Mouse (Mus musculus) bone marrow, adult 2 months (tissue): ENCODE results near the gene Rmdn2. TPM values are rescaled to one million over a fixed set of nuclear protein-coding genes. Genes with fewer than 3 reads are reported as not detected.

ENCODE experiments used
- H3K27ac ChIP-seq: fragments of 200-500 bp; 2 replicates; pipeline ENCODE4 v1.5.1; 2012; ENCODE audit warnings: low read depth, mild to moderate bottlenecking, control low read depth, inconsistent platforms, low read length; ENCODE audit not compliant: control insufficient read depth, poor library complexity, insufficient read depth
- H3K4me1 ChIP-seq: fragments of 200-500 bp; 2 replicates; pipeline ENCODE4 v1.6.1; 2011; ENCODE audit warnings: low read length; ENCODE audit not compliant: control insufficient read depth, insufficient read depth
- H3K4me3 ChIP-seq: fragments of 200-500 bp; replicated peaks from 2 replicates; pipeline ENCODE3; 2011; ENCODE audit warnings: mild to moderate bottlenecking, low read depth, low read length, control low read depth; ENCODE audit not compliant: control insufficient read depth
- CTCF ChIP-seq: fragments of 200-500 bp; IDR thresholded peaks from 2 replicates; pipeline ENCODE4 v1.5.1; 2011; ENCODE audit warnings: low read length, control low read depth; ENCODE audit not compliant: control insufficient read depth, insufficient read depth
- POLR2A ChIP-seq: fragments of 200-500 bp; IDR thresholded peaks from 2 replicates; pipeline ENCODE4 v1.6.1; 2011; ENCODE audit warnings: low read depth, mild to moderate bottlenecking, control low read depth, low read length, borderline replicate concordance; ENCODE audit not compliant: control insufficient read depth
- WGBS: fragments of 180-500 bp; shearing (Covaris S2); methylation state at CpG from one replicate; pipeline ENCODE4 v1.1.7; 2018; 5-methylcytosine and 5-hydroxymethylcytosine counted together
- polyA plus RNA-seq: library from polyadenylated mRNA; stranded (reverse); fragments of >200 nt; gene quantifications from 2 replicates; pipeline ENCODE4 v1.2.4, GENCODE M21; 2011; ENCODE audit warnings: low replicate concordance; ENCODE audit not compliant: missing spikeins, insufficient read depth, insufficient read length

Gene Rmdn2
- polyA plus RNA-seq, 1 experiment, result not detected

DNA sequence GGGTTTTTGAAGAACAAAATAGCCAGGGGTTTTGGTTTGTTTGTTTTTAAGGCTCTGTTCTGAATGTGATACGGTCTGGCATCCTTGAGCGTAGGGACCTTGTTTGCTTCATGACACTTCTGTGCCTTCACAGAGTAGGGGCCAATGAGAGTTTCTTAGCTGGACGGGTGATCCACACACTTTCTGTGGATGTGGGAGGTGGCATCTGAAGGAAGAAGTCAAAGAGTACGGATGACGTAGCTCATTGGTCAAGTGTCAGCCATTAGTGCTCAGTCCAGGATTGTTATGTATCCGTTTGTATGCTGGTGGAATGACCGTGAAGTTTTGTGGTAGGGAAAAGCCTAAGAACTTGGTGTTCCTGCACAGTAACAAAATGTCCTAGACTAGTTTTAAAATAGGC lies 10.9 kb downstream of the Rmdn2 start:
- TF ChIP-seq POLR2A (no peak), CTCF (no peak)
- no peak overlapping the region for H3K27ac ChIP-seq
- H3K4me3 ChIP-seq, result no peak overlapping the region
- WGBS, result 89% methylated on average over 7 of the region's 7 CpGs
- no peaks in the 10 kb centered on the region; the same call in 1 of the 2 replicates for H3K4me1 ChIP-seq

DNA sequence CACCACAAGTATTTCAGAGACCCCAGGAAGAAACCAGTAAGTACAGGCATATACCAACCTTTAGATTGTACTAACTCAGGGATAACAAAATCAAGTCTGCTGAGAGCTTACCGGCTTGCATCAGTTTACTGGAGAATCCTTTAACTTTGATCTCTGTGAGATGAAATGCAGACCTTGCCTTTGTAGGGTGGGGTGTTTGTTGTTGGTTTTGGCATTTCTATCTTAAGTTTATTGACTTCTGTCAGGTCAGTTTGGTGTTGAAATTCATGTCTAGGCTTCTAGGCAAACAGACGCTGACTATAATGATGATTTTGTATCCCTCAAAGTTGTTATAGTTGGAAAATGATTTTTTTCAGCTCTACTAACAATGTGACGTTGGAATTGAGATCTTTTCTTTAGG lies 12.2 kb downstream of the Rmdn2 start:
- H3K4me1 ChIP-seq, result no peaks in the 10 kb centered on the region; the same call in 1 of the 2 replicates
- 78% methylated on average over 3 of the region's 3 CpGs for WGBS
- H3K27ac ChIP-seq, result no peak overlapping the region
- no peak overlapping the region for H3K4me3 ChIP-seq
- TF ChIP-seq POLR2A, result no peak
- no peak for TF ChIP-seq CTCF

DNA sequence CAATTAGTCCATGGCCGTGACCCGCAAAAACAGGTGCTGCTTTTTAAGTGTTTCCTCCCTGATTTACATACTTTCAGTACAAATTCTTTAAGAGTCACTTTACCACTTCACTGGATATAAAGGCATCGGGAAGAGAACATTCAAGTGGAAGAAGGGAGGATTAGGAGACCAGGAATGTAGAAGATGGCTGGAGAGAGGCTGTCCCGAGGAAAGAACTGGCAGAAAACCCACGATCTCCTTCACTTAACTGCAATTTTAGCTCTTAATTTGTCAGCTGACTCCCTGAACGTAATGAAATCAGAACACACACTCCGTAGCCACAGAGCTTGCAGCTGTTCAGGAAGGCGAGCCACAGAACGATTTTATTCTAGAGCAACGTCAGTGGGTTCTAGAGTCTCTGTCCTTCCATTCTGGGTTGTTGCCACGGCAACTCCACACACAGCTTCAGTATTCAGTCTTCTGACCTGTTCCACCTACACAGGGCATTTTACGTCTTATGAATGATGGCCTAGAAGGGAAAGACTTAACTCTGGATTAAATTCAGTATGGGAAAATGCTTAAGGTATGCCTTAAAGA lies 14.7 kb downstream of the Rmdn2 start:
- TF ChIP-seq POLR2A (no peak), CTCF (no peak)
- Histone ChIP-seq H3K27ac (no peak overlapping the region), H3K4me3 (no peak overlapping the region), H3K4me1 (no peaks in the 10 kb centered on the region; the same call in 1 of the 2 replicates)
- 76% methylated on average over 12 of the region's 12 CpGs for WGBS

DNA sequence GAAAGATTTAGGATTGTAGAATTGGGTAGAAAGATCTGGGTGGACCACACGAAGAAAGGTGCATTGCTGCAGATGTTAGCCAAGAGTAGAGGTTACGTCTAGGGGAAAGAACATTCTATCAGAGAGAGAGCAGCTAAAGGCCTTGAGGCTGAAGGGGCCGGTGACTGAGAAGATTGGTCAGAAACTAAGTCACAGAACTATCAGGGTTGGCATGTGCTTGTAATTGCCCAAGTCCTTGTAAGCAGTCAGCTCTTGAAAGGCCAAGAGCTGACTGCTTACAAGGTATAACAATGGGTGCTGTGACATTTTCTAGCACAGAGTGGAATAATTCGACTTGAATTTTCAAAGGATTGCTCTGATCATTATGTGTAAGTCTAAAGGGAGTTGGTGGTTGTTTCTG lies 38.2 kb downstream of the Rmdn2 start:
- Histone ChIP-seq H3K27ac (no peak overlapping the region), H3K4me3 (no peak overlapping the region), H3K4me1 (no peaks in the 10 kb centered on the region)
- WGBS, result 77% methylated on average over 4 of the region's 4 CpGs
- TF ChIP-seq CTCF (no peak), POLR2A (no peak)

DNA sequence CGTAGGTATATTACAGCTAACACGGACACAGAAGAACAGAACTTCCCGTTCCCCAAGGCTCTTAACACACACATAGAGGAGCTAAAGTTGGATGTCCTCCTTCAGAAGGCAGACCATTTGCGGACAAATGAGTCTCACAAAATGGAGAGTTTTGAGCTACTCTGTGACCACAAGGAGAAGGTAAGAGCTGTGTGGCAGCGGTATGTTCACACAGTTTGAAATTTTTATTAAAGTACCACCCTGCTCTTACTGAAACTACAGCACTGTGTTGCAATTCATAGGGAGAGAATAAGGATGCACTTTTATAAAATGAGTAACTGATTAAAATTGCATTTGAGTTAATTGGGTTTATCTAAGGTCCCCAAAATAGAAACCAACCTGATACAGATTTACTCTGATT lies 38.6 kb downstream of the Rmdn2 start:
- Histone ChIP-seq H3K4me3 (no peak overlapping the region), H3K4me1 (no peaks in the 10 kb centered on the region), H3K27ac (no peak overlapping the region)
- 89% methylated on average over 5 of the region's 5 CpGs for WGBS
- TF ChIP-seq CTCF (no peak), POLR2A (no peak)

DNA sequence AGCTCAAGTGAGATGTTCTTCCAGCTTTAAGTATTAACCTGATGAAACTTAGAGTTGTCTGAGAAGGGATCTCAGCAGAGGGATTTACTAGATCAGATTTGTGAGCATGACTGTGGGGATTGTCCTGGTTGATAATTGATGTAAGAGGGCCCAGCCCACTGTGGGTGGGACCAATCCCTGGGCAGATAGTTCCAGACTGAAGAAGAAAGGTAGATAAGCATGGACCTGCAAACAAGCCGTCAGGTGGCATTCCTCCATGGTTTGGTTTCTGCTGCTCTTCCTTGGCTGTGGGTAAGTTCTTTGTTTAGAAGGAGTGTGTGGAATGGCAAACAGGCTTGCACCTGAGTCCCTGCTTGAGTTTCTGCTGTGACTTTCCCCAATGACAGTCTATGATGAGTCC lies 41.5 kb downstream of the Rmdn2 start:
- Histone ChIP-seq H3K4me3 (no peak overlapping the region), H3K27ac (no peak overlapping the region), H3K4me1 (no peaks in the 10 kb centered on the region)
- TF ChIP-seq POLR2A (no peak), CTCF (no peak)
- 70% methylated on average over 1 of the region's 1 CpGs for WGBS

DNA sequence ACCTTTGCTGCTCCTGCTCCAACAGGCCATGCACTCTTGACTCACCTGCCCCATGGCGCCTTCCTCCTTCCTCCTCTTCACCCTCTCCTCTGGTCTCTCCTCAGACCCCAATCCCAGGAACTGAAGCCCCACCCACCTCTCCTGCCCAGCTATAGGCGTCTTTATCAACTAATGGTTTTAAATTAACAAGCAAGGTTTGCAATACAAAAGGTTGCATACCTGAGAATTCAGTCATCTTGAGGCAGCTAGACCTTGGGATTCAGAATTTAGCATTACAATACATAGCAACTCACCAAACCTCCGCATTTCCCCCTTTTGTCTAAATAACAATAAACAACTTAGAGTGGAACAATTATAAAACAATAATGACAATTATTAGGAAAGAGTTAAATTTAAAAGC lies 42.5 kb downstream of the Rmdn2 start:
- no peak for TF ChIP-seq CTCF
- no peak for TF ChIP-seq POLR2A
- Histone ChIP-seq H3K4me3 (no peak overlapping the region), H3K27ac (no peak overlapping the region), H3K4me1 (no peaks in the 10 kb centered on the region)
- 80% methylated on average over 3 of the region's 3 CpGs for WGBS

DNA sequence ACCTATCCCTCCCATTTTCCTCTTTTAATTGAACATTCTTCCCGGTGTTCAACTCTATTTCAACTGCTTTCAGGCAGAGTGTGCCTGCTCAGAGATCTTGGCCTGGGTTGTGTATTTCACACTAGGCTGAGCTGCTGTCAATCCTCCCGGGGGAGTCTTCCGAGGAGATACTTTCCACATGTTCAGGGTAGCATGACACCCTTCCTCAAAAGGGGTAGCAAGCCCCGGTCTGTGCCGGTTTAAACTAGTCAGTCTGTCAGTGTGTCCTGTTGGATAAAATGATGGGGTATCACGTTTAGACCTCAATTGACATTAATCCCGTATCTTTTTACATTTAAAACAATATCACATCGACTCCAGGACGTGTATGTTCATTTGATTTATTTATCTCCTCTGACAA lies 46.1 kb downstream of the Rmdn2 start:
- TF ChIP-seq POLR2A, result no peak
- no peak for TF ChIP-seq CTCF
- H3K4me1 ChIP-seq, result no peaks in the 10 kb centered on the region
- H3K27ac ChIP-seq, result no peak overlapping the region
- WGBS, result 83% methylated on average over 9 of the region's 9 CpGs
- H3K4me3 ChIP-seq, result no peak overlapping the region

DNA sequence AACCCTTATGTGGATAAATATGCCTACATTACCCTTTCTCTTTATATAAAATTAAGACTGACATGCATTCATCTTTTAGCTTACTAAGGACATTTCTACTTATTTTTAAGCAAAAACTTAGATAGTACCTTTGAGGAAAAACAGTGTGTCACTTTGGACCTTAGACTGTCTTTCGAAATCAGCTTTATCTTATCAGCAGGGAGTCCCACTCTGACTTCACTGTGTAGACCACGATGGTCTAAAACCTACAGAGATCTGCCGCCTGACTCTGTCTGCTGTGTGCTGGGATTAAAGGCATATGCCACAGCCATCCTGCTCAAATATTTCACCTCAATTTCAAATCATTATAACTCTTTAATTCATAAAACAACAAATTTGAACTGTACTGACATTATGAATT lies 46.8 kb downstream of the Rmdn2 start:
- 53% methylated on average over 3 of the region's 3 CpGs for WGBS
- TF ChIP-seq CTCF (no peak), POLR2A (no peak)
- H3K4me3 ChIP-seq, result no peak overlapping the region
- no peak overlapping the region for H3K27ac ChIP-seq
- no peaks in the 10 kb centered on the region for H3K4me1 ChIP-seq
